Mouse (Mus musculus) cerebellum, adult 2 months (tissue): ENCODE results near the gene Adgrg1. TPM values are rescaled to one million over a fixed set of nuclear protein-coding genes. Genes with fewer than 3 reads are reported as not detected.
A peak's percentile ranks its signal among the peaks of the same experiment; 100 is the strongest.

Experiments used
- DNase-seq, 2 experiments: peaks; one replicate each; pipeline ENCODE4 v3.0.0; 2021
- H3K27ac ChIP-seq: fragments of 200-500 bp; 2 replicates; pipeline ENCODE4 v1.5.1; 2012; ENCODE audit warnings: low read length, control low read depth, inconsistent platforms; ENCODE audit not compliant: insufficient read depth
- H3K27me3 ChIP-seq: fragments of 200-500 bp; 2 replicates; pipeline ENCODE4 v1.6.1; 2012; ENCODE audit warnings: inconsistent platforms, mild to moderate bottlenecking, low read length, moderate library complexity; ENCODE audit not compliant: control insufficient read depth, insufficient read depth
- H3K4me1 ChIP-seq: fragments of 200-500 bp; 2 replicates; pipeline ENCODE4 v1.6.1; 2011; ENCODE audit warnings: low read length; ENCODE audit not compliant: control insufficient read depth, insufficient read depth
- H3K4me3 ChIP-seq: fragments of 200-500 bp; replicated peaks from 2 replicates; pipeline ENCODE3; 2011; ENCODE audit warnings: mild to moderate bottlenecking, low read depth, low read length, control low read depth; ENCODE audit not compliant: insufficient read depth
- CTCF ChIP-seq: fragments of 200-500 bp; IDR thresholded peaks from 2 replicates; pipeline ENCODE4 v1.5.1; 2011; ENCODE audit warnings: low read depth, mild to moderate bottlenecking, control low read depth, low read length, moderate library complexity, borderline replicate concordance; ENCODE audit not compliant: insufficient read depth
- POLR2A ChIP-seq: fragments of 200-500 bp; IDR thresholded peaks from 2 replicates; pipeline ENCODE4 v1.6.1; 2011; ENCODE audit warnings: low read length, control low read depth, borderline replicate concordance; ENCODE audit not compliant: insufficient read depth
- WGBS: fragments of 180-500 bp; shearing (Covaris S2); methylation state at CpG from one replicate; pipeline ENCODE4 v1.1.7; 2018; 5-methylcytosine and 5-hydroxymethylcytosine counted together
- polyA plus RNA-seq: library from polyadenylated mRNA; depleted of rRNA; stranded (reverse); fragments of >200 nt; gene quantifications from 2 replicates; pipeline ENCODE4 v1.2.3, GENCODE M21; 2012

Adgrg1 gene
- polyA plus RNA-seq, 1 experiment: 75.8 TPM

DNA sequence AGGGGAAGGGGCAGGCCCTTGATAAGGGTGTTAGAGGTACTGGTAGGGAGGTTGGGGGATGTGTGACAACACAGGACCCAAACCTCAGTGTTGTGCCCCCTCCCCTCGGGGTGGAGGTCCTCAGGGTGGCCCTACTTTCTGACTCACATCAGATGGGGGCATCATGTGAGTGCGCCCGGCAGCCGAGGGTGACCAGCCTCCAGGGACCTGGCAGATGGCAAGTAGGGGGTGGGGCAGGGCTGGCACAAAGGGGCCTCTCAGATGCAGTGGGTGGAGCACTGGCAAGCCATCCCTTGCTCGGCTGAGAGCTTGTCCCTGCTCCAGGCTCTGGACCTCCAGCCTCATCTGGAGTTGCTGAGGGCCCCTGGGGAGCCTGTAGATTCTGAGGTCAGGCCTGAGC lies 12.1 kb downstream of the Adgrg1 start:
- Histone ChIP-seq H3K4me1 (peaks cover 49% of the 10 kb centered on the region), H3K4me3 (peak overlapping the region; percentile 1), H3K27me3 (no peaks in the 10 kb centered on the region), H3K27ac (peak overlapping the region; percentile 41; the same call in 1 of the 2 replicates)
- WGBS: 11% methylated on average over 5 of the region's 5 CpGs
- peak; percentile 57 to 58 for DNase-seq
- no peak for TF ChIP-seq CTCF
- no peak for TF ChIP-seq POLR2A

DNA sequence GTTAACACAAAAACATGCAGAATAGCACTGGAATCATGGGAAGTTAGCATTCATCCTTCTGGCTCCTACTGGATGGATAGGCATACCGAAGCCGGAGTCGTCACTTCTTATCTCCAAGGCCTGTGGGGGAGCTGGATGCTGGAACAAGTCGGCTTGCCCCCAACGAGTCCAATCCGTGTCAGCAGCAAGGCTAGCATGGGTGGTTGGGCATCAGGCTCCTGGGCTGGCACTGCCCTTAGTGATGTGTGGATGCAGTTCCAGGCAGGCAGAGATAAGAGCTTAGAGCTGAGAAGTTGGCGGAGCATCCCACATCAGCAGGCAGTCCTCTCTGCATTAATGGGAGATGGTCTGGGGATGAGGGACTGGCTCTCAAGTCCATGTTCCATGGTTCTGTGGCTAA lies 13.0 kb downstream of the Adgrg1 start:
- no peak overlapping the region for H3K4me3 ChIP-seq
- no peak for DNase-seq
- no peak for TF ChIP-seq CTCF
- no peaks in the 10 kb centered on the region for H3K27me3 ChIP-seq
- no peak overlapping the region for H3K27ac ChIP-seq
- 59% methylated on average over 7 of the region's 7 CpGs for WGBS
- H3K4me1 ChIP-seq: peaks cover 51% of the 10 kb centered on the region

DNA sequence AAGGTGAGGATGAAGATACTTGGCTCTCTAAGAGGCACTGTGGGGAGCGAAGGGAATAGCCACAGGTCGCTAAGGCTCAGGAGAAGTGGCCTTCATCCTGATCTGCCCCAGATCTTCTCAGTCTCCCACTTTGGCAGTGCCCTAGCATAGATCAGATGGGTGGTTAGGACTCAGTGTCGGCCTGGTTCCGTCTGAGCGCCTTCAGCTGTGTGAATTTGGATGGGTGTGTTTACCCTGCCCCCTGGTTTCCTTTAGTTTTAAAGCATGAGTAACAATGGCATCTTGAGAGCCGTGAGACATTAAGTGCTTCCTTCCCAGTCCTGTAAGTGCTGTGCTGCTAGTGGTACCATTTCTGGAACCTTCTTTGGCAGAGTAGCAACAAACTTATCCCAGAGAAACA lies 14.1 kb downstream of the Adgrg1 start:
- WGBS: 90% methylated on average over 6 of the region's 6 CpGs
- Histone ChIP-seq H3K4me1 (peaks cover 60% of the 10 kb centered on the region), H3K27ac (no peak overlapping the region), H3K4me3 (no peak overlapping the region), H3K27me3 (no peaks in the 10 kb centered on the region)
- no peak for DNase-seq
- TF ChIP-seq CTCF (no peak), POLR2A (no peak)

DNA sequence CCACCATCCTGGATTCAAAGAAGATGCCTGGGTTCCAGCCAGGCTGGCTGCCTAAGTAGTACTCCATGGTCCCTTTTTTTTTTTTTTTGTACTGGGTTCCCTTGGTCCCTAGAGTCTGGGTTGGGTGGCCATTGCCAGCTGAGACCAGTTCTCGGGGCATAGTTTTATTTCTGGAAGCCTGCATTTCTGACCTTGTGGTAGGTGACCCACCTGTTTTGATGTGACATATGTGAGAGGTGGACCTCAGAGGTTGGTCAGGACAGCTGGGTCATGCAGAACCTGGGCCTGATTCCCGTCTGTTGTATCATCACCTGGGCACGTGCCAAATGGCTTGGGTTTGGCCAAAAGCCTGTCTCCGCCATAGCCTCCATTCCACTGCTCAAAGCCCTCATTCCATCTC lies 15.2 kb downstream of the Adgrg1 start:
- WGBS: 16% methylated on average over 4 of the region's 4 CpGs
- Histone ChIP-seq H3K27me3 (no peaks in the 10 kb centered on the region), H3K27ac (no peak overlapping the region), H3K4me1 (peaks cover 55% of the 10 kb centered on the region), H3K4me3 (no peak overlapping the region)
- no peak for TF ChIP-seq POLR2A
- no peak for TF ChIP-seq CTCF
- peak; percentile 69 to 73 for DNase-seq

DNA sequence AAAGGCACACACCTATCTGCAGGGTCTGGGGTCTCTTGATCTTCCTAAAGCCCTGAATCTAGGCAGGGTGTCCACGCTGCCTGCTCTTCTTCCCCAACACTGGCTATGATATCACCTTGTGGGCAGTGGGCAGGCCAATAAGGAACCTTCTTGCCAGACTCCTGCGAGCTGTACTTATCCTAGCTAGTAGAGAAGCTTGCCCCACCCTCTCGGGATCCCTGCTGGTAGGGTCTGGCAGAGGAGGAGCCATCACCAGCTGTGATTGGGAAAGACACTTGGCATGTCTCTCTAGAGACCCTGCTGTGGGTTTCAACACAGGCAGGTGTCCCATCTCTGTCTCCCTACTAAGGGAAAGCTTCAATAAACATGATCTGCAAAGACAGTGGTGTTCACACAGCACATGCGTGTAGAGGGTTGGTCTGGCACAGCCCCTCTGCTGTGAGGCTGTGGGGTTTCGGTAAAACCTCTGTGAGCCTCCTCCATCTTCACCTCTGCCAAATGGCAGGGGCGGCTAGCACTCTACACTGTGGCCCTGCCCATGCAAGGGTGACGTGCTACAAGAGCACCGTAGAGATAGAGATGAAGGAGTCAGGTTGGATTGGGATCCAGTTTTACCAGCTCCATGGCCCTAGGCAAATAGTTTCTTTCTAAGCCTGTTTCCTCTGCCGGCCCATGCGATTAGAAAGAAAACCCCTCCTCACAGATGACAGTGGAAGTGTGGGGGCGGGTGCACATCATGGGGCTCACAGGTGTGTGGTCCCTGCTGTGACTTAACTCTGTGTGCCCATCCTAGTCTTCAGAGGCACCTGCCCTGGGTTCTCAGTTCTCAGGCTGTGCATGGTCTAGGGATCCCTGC lies 16.3 kb downstream of the Adgrg1 start:
- Histone ChIP-seq H3K27ac (no peak overlapping the region), H3K27me3 (no peaks in the 10 kb centered on the region), H3K4me3 (no peak overlapping the region), H3K4me1 (peaks cover 55% of the 10 kb centered on the region)
- WGBS: 75% methylated on average over 11 of the region's 11 CpGs
- no peak for DNase-seq
- no peak for TF ChIP-seq CTCF
- no peak for TF ChIP-seq POLR2A

DNA sequence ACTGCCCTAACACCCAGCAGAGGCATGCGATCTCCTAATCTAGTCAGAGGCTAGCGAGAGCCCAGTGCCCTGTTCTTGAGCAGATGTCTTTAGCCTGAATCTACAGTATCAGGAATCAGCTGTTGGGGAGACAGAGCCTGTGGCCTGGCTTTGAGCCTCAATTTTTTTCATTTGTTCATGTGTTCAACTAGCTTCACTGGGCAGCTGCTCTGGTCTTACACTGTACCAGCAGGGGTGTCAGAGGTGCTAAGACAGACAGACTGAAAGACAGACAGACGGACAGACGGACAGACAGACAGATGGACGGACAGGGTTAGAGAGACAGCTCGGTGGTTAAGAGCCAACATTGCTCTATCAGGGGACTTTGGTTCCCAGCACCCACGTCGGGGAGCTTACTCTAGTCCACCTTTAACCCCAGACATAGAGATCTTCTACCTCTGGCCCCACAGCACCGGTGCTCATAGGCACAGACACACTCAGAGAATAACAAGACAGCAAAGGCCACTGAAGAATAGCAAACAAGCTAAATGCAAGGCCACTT lies 17.0 kb downstream of the Adgrg1 start:
- Histone ChIP-seq H3K27ac (no peak overlapping the region; the same call in 1 of the 2 replicates), H3K27me3 (no peaks in the 10 kb centered on the region), H3K4me3 (no peak overlapping the region), H3K4me1 (peaks cover 51% of the 10 kb centered on the region)
- TF ChIP-seq POLR2A (no peak), CTCF (no peak)
- 75% methylated on average over 9 of the region's 9 CpGs for WGBS
- no peak for DNase-seq

DNA sequence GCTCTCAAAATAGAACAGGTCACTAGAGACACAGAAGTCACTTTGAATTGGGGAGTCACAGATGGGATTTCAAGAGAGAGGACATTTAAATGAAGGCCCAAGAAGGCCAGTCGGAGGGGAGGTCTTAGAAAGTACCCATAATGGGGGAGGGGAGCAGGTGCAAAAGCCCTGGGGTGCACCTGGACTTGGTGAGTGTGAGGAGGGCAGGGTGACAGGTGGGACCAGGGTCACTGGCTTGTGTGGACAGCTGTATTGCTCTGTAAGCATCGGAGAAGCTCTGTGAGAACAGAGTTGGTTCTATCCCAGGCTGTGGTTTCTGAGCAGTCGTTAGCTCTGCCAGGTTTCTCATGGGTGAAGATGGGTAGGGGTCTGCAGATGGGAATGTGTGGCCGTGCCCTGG lies 17.5 kb downstream of the Adgrg1 start:
- Histone ChIP-seq H3K4me3 (no peak overlapping the region), H3K27ac (no peak overlapping the region; the same call in 1 of the 2 replicates), H3K27me3 (no peaks in the 10 kb centered on the region), H3K4me1 (peaks cover 47% of the 10 kb centered on the region)
- WGBS: 72% methylated on average over 4 of the region's 4 CpGs
- no peak for DNase-seq
- TF ChIP-seq CTCF: no peak
- TF ChIP-seq POLR2A: no peak

DNA sequence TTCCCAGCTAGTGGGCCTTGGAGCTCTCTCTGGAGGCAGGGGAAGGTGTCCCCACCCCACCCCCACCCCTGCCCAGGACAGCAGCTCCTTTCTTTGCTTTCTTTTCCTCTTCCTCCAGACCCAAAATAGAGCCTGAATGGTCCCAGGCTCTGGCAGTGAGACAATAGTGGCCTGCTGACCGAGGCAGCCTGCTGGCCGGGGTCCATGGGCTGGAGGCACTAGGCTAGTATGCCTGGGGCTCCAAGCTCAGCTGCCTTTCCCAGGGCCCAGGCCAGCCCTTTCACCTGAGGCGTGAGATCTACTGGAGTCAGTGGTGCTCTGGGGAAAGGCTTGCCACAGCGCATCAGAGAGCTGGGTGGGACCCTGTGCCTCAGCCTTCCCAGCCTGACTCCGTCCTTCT lies 18.0 kb downstream of the Adgrg1 start:
- Histone ChIP-seq H3K4me1 (peaks cover 47% of the 10 kb centered on the region), H3K4me3 (no peak overlapping the region), H3K27ac (peak overlapping the region; percentile 12; the same call in 1 of the 2 replicates), H3K27me3 (no peaks in the 10 kb centered on the region)
- TF ChIP-seq CTCF (no peak), POLR2A (no peak)
- WGBS: 30% methylated on average over 5 of the region's 5 CpGs
- DNase-seq: peak; percentile 54 to 73
